Mouse (Mus musculus) E14TG2a.4 (cell line): ENCODE data around the gene Fcrla.

ENCODE experiments used
- H3K27me3 ChIP-seq: 2 replicates; pipeline ENCODE4 v1.6.1; 2014; ENCODE audit warnings: low read length, control low read depth; ENCODE audit not compliant: insufficient read depth
- H3K36me3 ChIP-seq: 2 replicates; pipeline ENCODE4 v1.6.1; 2014; ENCODE audit warnings: low read length, control low read depth; ENCODE audit not compliant: insufficient read depth
- H3K4me1 ChIP-seq: replicated peaks from 2 replicates; pipeline ENCODE4 v1.6.1; 2014; ENCODE audit warnings: low read depth, low read length, control low read depth
- H3K4me3 ChIP-seq: replicated peaks from 2 replicates; pipeline ENCODE4 v1.5.1; 2014; ENCODE audit warnings: mild to moderate bottlenecking, low read length
- H3K9me3 ChIP-seq: 2 replicates; pipeline ENCODE4 v1.6.1; 2014; ENCODE audit warnings: low read length, control low read depth
- CTCF ChIP-seq: conservative IDR thresholded peaks from 2 replicates; pipeline ENCODE4 v1.5.1; 2014; ENCODE audit warnings: low read length
- NANOG ChIP-seq: IDR thresholded peaks from 2 replicates; pipeline ENCODE4 v1.6.1; 2014; ENCODE audit warnings: borderline replicate concordance, low read length, mixed read lengths
- POU5F1 ChIP-seq: IDR thresholded peaks from 2 replicates; pipeline ENCODE4 v1.6.1; 2014; ENCODE audit warnings: low read length, borderline replicate concordance

Gene Fcrla

DNA sequence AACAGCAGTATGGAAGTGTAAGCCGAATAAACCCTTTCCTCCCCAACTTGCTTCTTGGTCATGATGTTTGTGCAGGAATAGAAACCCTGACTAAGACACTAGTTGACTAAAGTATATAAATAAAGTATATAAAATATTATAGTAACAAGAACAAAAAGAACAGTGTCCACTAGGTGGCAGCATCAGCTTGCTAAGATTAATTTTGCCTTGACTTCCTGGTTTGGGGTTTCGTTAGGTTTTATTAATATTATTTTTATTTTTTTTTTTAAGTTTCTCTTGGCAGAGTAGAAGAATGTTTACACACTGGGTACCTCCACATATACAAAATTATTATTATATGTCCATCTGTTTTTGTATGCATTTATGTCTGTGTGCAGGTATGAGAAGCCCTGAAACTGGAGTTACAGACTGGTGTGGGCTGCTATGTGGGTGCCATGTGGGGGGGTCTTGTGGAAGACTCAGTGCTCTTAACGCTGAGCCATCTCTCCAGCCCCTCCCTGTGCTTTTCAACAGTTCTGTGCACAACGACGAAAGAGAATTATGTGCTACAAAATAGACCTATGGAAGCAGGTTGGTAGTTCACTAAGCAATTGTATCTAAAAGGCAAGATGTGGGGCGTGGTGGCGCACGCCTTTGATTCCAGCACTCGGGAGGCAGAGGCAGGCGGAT, 26.4 kb downstream of the Fcrla start:
- Histone ChIP-seq H3K4me3 (no peak overlapping the region), H3K4me1 (peaks cover 29% of the 10 kb centered on the region), H3K36me3 (no peaks in the 10 kb centered on the region), H3K9me3 (no peaks in the 10 kb centered on the region), H3K27me3 (peaks cover 6% of the 10 kb centered on the region)
- no peak for TF ChIP-seq NANOG
- peak; percentile 28; the same call in 1 of the 2 replicates for TF ChIP-seq CTCF

DNA sequence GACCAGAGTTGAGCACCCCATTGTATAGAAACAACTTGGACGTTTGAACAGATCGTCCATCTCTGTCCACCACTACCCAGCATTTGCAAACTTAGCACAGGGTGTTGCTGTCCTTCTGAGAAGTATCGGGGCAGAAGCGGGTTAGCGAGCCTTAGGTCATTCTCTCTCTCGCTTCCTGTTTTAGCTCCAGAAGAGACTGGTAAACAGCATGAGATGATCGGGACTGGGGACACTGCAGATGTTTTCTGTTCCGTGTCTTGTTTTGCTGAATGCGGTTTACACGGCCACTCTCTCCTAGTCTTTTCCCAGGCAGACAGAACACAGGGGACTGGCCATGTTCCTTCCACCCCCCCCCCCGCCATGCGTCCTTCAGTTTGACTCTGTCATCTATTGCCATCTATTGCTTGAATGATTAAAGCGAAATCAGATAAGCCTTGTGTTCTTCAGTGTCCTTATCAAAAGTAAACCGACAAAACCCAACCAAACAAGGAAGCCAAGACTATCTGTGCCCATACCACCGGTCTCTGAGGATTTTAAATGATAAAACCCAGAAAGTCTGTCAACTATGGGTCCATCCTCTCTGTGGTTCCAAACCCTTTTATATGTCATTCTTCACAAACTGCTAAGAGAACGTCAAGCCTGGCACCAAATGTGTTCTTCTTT, 28.8 kb downstream of the Fcrla start:
- no peak for TF ChIP-seq POU5F1
- no peak for TF ChIP-seq CTCF
- no peak for TF ChIP-seq NANOG
- Histone ChIP-seq H3K9me3 (no peaks in the 10 kb centered on the region), H3K27me3 (no peaks in the 10 kb centered on the region), H3K36me3 (no peaks in the 10 kb centered on the region), H3K4me1 (peaks cover 44% of the 10 kb centered on the region), H3K4me3 (no peak overlapping the region)

DNA sequence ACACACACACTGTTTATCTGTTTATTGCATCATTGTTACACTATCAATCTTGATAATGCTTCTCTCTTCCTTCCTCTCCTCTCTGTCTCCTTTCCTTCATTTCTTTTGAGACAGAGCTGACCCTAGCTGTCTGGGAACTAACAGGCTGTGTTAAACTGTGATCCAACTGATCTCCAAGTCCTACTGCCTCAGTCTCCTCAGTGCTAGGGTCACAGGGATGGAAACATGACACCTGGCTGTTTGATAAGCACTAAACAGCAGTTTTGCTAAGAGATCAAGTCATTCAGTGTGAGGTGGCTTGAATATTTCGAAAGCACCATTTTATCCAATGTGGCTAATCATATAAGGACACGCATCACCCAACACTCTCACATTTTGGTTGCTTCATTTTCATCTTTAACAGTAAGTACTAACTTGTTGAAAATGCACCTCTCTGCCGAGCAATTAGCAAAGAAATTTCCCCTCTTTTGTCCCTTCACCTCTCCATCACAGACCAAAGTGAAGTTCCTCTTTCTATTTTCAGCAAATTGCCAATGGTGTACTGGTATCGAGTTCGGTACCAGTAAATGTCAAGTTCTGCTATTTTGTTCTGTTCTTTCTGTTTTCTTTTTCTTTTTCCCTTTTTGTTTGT, 30.6 kb downstream of the Fcrla start:
- no peak overlapping the region for H3K4me3 ChIP-seq
- TF ChIP-seq NANOG (no peak), POU5F1 (no peak), CTCF (no peak)

DNA sequence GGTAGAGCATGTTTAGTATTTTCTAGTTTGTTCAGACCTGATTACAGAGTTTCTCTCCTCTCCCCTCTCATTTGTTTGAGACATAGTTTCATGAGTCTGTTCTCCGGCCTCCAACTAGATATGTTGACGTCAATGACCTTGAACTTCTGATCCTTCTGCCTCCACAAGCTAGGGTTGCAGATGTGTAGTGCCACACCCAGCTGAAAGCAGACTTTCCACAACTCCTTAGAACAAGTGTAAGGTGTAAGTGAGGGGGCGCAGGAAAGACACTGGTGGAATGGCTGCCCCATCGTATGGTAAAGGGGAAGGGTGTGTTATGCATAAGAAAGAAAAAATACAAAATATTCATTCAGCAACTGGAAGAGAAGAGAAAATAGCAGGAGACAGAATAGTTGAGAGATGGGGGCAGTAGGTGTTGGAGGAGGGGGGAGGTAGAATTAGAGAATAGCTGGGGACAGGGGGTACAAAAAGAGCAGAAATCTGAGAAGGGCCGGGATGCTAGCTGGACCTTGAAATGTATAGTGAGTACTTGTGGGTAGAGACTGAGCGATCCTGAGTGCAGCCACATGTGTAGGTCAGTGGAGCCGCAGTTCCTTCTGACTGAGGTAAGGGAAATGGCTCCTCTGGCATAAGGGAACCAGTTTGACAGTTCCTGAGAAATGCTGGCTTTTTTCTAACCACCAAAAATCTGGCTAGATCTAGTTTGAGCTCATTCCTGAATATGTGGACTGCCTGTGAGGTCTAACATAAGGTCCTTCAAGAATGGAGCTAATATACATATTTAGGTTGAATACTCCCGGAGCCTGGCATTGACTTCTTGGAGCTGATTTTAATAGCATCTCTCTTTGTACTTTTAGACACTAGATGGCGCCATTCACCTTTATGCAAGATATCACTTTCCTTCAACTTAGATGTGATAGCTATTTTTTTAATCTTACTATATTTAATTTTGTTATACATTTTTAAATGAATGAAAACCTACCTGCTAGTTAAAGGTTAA, 32.5 kb downstream of the Fcrla start:
- 0 out of 2 replicates have a peak overlapping the region, but pooled peaks have one; percentile 13 for H3K4me3 ChIP-seq
- H3K36me3 ChIP-seq: no peaks in the 10 kb centered on the region
- H3K9me3 ChIP-seq: no peaks in the 10 kb centered on the region
- H3K27me3 ChIP-seq: no peaks in the 10 kb centered on the region
- H3K4me1 ChIP-seq: peaks cover 64% of the 10 kb centered on the region
- peak; percentile 59 for TF ChIP-seq CTCF
- no peak for TF ChIP-seq POU5F1
- peak; percentile 9; the same call in 1 of the 2 replicates for TF ChIP-seq NANOG

More for the DNA sequence above, 30.6 kb downstream of the Fcrla start:
- Histone ChIP-seq H3K36me3 (no peaks in the 10 kb centered on the region), H3K27me3 (no peaks in the 10 kb centered on the region), H3K9me3 (no peaks in the 10 kb centered on the region), H3K4me1 (peaks cover 53% of the 10 kb centered on the region)

DNA sequence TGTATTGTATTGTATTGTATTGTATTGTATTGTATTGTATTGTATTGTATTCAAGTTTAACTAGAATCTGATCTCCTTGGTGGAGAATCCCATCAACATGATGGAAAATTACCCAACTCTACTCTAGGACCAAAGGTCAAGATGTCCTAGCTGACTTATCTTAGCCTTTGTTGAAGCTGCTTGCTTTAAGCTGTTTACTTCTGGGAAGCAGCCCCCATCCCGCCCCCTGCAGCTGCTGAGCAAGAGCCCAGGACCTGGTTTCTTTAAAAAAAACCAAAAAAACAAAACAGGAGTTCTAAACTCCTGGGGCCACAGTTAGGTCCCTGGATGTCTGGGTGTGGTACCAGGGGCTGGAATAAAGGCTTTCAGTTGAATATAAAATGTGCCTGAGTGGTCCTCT, 35.1 kb downstream of the Fcrla start:
- Histone ChIP-seq H3K4me3 (no peak overlapping the region), H3K9me3 (no peaks in the 10 kb centered on the region), H3K4me1 (peaks cover 72% of the 10 kb centered on the region), H3K27me3 (no peaks in the 10 kb centered on the region), H3K36me3 (no peaks in the 10 kb centered on the region)
- no peak for TF ChIP-seq POU5F1
- no peak for TF ChIP-seq NANOG
- no peak for TF ChIP-seq CTCF

DNA sequence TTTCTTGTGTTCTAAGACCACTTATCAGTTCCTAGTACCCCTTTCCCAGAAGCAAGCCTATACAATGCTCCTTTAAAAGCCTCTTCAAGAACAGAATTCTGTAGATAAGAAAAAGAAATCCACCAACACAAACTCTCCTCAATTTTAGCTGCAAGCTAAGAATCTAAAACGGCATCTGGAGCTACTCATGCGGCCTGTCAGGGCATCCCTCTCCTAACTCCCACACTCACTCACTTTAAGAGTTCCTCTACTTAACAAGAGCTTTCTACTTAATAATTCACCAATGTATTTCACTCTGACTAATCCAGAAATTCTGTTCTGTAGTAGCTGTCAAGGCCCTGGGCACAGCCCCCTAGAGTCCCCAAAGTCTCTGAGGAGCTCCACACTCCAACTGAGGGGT, 35.7 kb downstream of the Fcrla start:
- TF ChIP-seq POU5F1: no peak
- no peak overlapping the region for H3K4me3 ChIP-seq
- no peaks in the 10 kb centered on the region for H3K27me3 ChIP-seq
- no peaks in the 10 kb centered on the region for H3K36me3 ChIP-seq
- no peaks in the 10 kb centered on the region for H3K9me3 ChIP-seq
- H3K4me1 ChIP-seq: peaks cover 68% of the 10 kb centered on the region

DNA sequence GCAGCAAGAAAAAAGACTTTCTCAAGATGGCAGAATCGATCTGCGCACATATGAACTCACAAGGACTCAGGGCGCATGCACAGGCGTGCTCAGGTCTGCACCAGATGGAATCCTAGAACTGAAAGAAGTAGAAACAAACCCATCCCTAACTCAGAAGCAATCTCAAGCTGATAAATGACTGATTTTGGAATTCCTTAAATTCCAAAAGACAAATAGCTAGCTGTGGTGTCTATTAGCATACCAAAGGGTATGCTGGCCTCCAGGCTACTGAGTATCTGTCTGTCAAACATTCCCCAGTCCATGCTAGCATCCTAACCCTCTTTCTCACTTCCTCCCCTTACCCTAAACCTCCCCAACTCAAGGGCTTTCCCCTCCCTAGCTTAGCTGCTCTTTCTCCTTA, 38.1 kb downstream of the Fcrla start:
- TF ChIP-seq POU5F1: no peak
- no peak for TF ChIP-seq CTCF
- 0 out of 2 replicates have a peak, but pooled peaks have one; percentile 4 for TF ChIP-seq NANOG
- H3K36me3 ChIP-seq: no peaks in the 10 kb centered on the region
- no peaks in the 10 kb centered on the region for H3K9me3 ChIP-seq
- H3K27me3 ChIP-seq: no peaks in the 10 kb centered on the region
- H3K4me3 ChIP-seq: no peak overlapping the region; the same call in 1 of the 2 replicates
- H3K4me1 ChIP-seq: peaks cover 58% of the 10 kb centered on the region

DNA sequence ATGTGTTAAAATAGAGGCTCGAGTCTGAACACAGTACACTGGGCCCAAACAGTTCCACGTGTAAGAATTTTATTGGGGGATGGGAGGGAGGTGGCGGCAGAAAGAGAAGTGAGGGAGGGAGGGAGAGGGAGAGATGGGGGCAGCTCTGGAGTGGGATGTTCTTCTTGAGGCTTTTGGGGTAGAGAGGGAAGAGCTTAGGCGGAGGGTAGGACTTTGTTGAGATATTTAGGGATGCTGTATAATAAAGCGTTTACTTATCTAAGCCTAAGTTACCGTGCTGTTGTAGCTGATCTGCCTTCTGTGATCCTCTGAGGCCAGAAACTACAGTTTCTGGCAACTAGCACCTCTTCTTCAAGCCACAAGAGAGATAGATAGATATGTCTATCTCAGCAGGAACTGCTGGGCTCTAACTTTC, 41.3 kb downstream of the Fcrla start:
- Histone ChIP-seq H3K27me3 (no peaks in the 10 kb centered on the region), H3K9me3 (no peaks in the 10 kb centered on the region), H3K4me3 (no peak overlapping the region), H3K36me3 (peaks cover 20% of the 10 kb centered on the region), H3K4me1 (peaks cover 50% of the 10 kb centered on the region)
- TF ChIP-seq POU5F1 (no peak), NANOG (no peak), CTCF (no peak)
